20 mouse cellular contexts compared by ENCODE assay signal in genomic region chr6:90748976-90749375, GRCm38 (mm10).
"Had no signal": no experiment of that assay in that cellular context is flagged by ENCODE, and none has a peak within 500 bp of the region (broad histone marks: within the 10 kb centered on the region; RNA-seq: fewer than 3 reads in every experiment).

No protein-coding gene starts in this region.

- DNase-seq: kidney, adult 11 months; kidney, adult 8-10 months; kidney, postnatal 10 days; kidney, postnatal 4 days; lung, postnatal 10 days; lung, postnatal 36 days; midbrain, embryonic 14.5 days; retina, postnatal 1 day; right cerebral cortex, postnatal 25 days; spleen, adult 18-20 months; thymus, postnatal 36 days had no signal

- H3K27me3 ChIP-seq: intestine, embryonic 15.5 days; kidney, embryonic 15.5 days; limb, embryonic 13.5 days; lung, embryonic 15.5 days; megakaryocyte, embryonic 14.5 days; neural tube, embryonic 13.5 days; stomach, embryonic 15.5 days had no signal

- H3K36me3 ChIP-seq: intestine, embryonic 15.5 days; kidney, embryonic 15.5 days; limb, embryonic 10.5 days; limb, embryonic 13.5 days; lung, embryonic 15.5 days; stomach, embryonic 15.5 days had no signal

- H3K4me2 ChIP-seq: intestine, embryonic 15.5 days; kidney, embryonic 15.5 days; limb, embryonic 13.5 days; lung, embryonic 15.5 days; midbrain, embryonic 11.5 days; neural tube, embryonic 13.5 days; stomach, embryonic 15.5 days had no signal

- H3K4me1 ChIP-seq: kidney, embryonic 15.5 days; limb, embryonic 10.5 days had no signal

- H3K27ac ChIP-seq: intestine, embryonic 15.5 days; kidney, embryonic 15.5 days; limb, embryonic 10.5 days; limb, embryonic 13.5 days; lung, embryonic 15.5 days; neural tube, embryonic 13.5 days; stomach, embryonic 15.5 days had no signal

- H3K9me3 ChIP-seq: intestine, embryonic 15.5 days; kidney, embryonic 15.5 days; limb, embryonic 10.5 days; limb, embryonic 13.5 days; lung, embryonic 15.5 days; megakaryocyte, embryonic 14.5 days; neural tube, embryonic 13.5 days; stomach, embryonic 15.5 days had no signal

- H3K4me3 ChIP-seq: intestine, embryonic 15.5 days; kidney, embryonic 15.5 days; limb, embryonic 10.5 days; limb, embryonic 13.5 days; lung, embryonic 15.5 days; megakaryocyte, embryonic 14.5 days; neural tube, embryonic 13.5 days; stomach, embryonic 15.5 days had no signal

- H3K9ac ChIP-seq: intestine, embryonic 15.5 days; kidney, embryonic 15.5 days; limb, embryonic 13.5 days; lung, embryonic 15.5 days; neural tube, embryonic 13.5 days; stomach, embryonic 15.5 days had no signal
